Mouse (Mus musculus) forebrain, embryonic 11.5 days (tissue): ENCODE measurements around the gene Pla2g4e. TPM values are rescaled to one million over a fixed set of nuclear protein-coding genes. Genes with fewer than 3 reads are reported as not detected.

Experiments
- ATAC-seq: fragments of 200-750 bp; cut with Nextera tagmentation; replicated peaks from 2 replicates; pipeline ENCODE4 v1.8.0; 2017; ENCODE audit warnings: moderate TSS enrichment; ENCODE audit not compliant: low FRiP score
- DNase-seq: peaks from one replicate; pipeline ENCODE4 v3.0.0-alpha.2; 2017; ENCODE audit warnings: low spot score
- H3K27ac ChIP-seq: fragments of 300-500 bp; sonication (generic); 2 replicates; pipeline ENCODE4 v1.5.1; 2014; ENCODE audit warnings: low read depth, low read length
- H3K27me3 ChIP-seq: fragments of 300-500 bp; sonication (generic); 2 replicates; pipeline ENCODE4 v1.6.1; 2014; ENCODE audit warnings: mild to moderate bottlenecking, low read length, mixed read lengths; ENCODE audit not compliant: control insufficient read depth, insufficient read depth
- H3K36me3 ChIP-seq: fragments of 300-500 bp; sonication (generic); 2 replicates; pipeline ENCODE4 v1.6.1; 2014; ENCODE audit warnings: mild to moderate bottlenecking, low read length, moderate library complexity, mixed read lengths; ENCODE audit not compliant: control insufficient read depth, insufficient read depth
- H3K4me1 ChIP-seq: fragments of 300-500 bp; sonication (generic); replicated peaks from 2 replicates; pipeline ENCODE4 v1.6.1; 2014; ENCODE audit warnings: low read length, mixed read lengths; ENCODE audit not compliant: control insufficient read depth, insufficient read depth
- H3K4me2 ChIP-seq: fragments of 300-500 bp; sonication (generic); 2 replicates; pipeline ENCODE4 v1.6.1; 2014; ENCODE audit warnings: low read depth, mild to moderate bottlenecking, low read length, moderate library complexity, mixed read lengths; ENCODE audit not compliant: severe bottlenecking
- H3K4me3 ChIP-seq: fragments of 300-500 bp; sonication (generic); 2 replicates; pipeline ENCODE4 v1.5.1; 2014; ENCODE audit warnings: low read depth, low read length
- H3K9ac ChIP-seq: fragments of 300-500 bp; sonication (generic); 2 replicates; pipeline ENCODE4 v1.6.1; 2014; ENCODE audit warnings: low read length
- H3K9me3 ChIP-seq: fragments of 300-500 bp; sonication (generic); 2 replicates; pipeline ENCODE4 v1.6.1; 2016; ENCODE audit warnings: low read length, mixed read lengths; ENCODE audit not compliant: control insufficient read depth
- WGBS: fragments of 180-500 bp; shearing (Covaris S2); extraction: QIAGEN DNeasy Blood & Tissue Kit; methylation state at CpG from one replicate; pipeline ENCODE4 v1.1.7; 2014; 5-methylcytosine and 5-hydroxymethylcytosine counted together
- polyA plus RNA-seq: library from polyadenylated mRNA; unstranded; fragments of >200 nt; fragmentation: Nextera tagmentation; extraction: Ambion mirVana; gene quantifications from 2 replicates; pipeline ENCODE4 v1.2.1, GENCODE M21; 2014

Gene Pla2g4e
- polyA plus RNA-seq, 1 experiment from 2014 or later = 0.09 TPM

DNA sequence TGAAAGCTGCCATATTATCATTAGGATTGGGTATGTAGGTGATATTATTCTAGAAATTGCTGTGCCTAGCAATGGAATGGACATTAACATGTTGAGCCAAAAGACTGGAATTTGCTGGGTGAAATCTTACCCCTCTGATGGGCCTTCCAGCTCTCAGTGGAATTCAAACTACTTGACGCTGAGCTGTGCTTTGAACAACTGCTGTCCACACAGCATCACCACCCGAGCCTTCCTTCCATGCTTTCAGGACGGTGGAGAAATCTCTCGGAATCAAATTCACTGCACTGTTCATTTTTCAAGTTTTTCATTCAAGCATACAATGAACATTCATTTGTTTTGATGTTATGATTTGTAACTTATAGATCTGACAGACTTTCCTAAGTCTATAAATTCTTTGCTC lies 100.7 kb downstream of the Pla2g4e start:
- DNase-seq (no peak), ATAC-seq (no peak)
- Histone ChIP-seq H3K36me3 (no peaks in the 10 kb centered on the region), H3K27me3 (no peaks in the 10 kb centered on the region), H3K9ac (no peak overlapping the region), H3K4me1 (no peaks in the 10 kb centered on the region), H3K4me2 (no peak overlapping the region), H3K9me3 (no peaks in the 10 kb centered on the region), H3K4me3 (no peak overlapping the region), H3K27ac (no peak overlapping the region)
- WGBS = 90% methylated on average over 4 of the region's 4 CpGs

DNA sequence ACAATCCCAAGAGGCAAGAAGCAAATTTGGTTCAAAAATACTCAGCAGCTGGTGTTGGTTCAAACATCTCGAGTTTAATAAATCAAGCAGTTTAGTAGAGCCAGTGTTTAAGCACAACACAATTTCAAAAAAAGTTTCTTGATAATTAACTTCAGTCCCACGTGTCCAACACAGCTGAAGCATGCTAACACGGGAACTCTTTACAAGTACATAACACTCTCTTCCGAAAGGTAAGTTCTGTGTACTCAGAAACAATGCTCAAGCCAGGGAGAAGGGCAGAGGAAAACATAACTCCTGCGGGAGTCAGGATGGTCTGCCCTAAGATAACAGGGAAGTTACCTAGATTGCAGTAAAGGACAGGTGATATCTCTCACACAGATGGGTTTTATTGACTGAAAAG lies 102.8 kb downstream of the Pla2g4e start:
- Histone ChIP-seq H3K27ac (no peak overlapping the region), H3K27me3 (no peaks in the 10 kb centered on the region), H3K9me3 (no peaks in the 10 kb centered on the region), H3K4me3 (no peak overlapping the region), H3K4me2 (no peak overlapping the region), H3K4me1 (no peaks in the 10 kb centered on the region), H3K36me3 (no peaks in the 10 kb centered on the region), H3K9ac (no peak overlapping the region)
- DNase-seq (no peak), ATAC-seq (no peak)
- 86% methylated on average over 5 of the region's 5 CpGs for WGBS

DNA sequence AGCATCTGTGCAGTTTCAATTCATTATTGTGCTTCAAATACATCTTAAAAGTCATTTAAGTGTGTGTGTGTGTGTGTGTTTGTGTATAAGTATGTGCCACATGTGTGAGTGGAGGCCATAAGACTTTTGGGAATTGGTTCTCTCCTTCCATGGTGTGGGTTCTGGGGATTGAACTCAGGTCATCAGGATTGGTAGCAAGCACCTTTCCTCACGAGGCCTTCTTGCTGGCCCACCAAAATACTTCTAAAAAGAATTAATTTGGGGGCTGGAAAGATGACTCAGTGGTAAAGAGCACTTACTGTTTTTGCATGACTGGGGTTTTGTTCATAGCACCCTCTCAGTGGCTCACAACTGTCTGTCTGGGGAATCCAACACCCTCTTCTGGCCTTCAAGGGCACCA lies 103.5 kb downstream of the Pla2g4e start:
- ATAC-seq = no peak
- DNase-seq = no peak
- no peak overlapping the region for H3K4me2 ChIP-seq
- no peaks in the 10 kb centered on the region for H3K27me3 ChIP-seq
- no peak overlapping the region for H3K4me3 ChIP-seq
- H3K9ac ChIP-seq = no peak overlapping the region
- no peak overlapping the region for H3K27ac ChIP-seq
- H3K4me1 ChIP-seq = no peaks in the 10 kb centered on the region
- H3K36me3 ChIP-seq = no peaks in the 10 kb centered on the region
- H3K9me3 ChIP-seq = no peaks in the 10 kb centered on the region
- WGBS = 82% methylated on average over 1 of the region's 1 CpGs

- H3K4me3 ChIP-seq = no peak overlapping the region
- H3K36me3 ChIP-seq = no peaks in the 10 kb centered on the region
- DNase-seq (no peak), ATAC-seq (no peak)
- 89% methylated on average over 5 of the region's 5 CpGs for WGBS
- H3K9me3 ChIP-seq = no peaks in the 10 kb centered on the region
- no peak overlapping the region for H3K27ac ChIP-seq
- H3K9ac ChIP-seq = no peak overlapping the region
- H3K27me3 ChIP-seq = no peaks in the 10 kb centered on the region
- H3K4me1 ChIP-seq = no peaks in the 10 kb centered on the region
- no peak overlapping the region for H3K4me2 ChIP-seq
Observed at GRCm38 (mm10) chr2:120140326-120140725, 104.8 kb downstream of the Pla2g4e start.

GRCm38 (mm10) chr2:120139091-120139490 lies 106.0 kb downstream of the Pla2g4e start:
- WGBS = 88% methylated on average over 1 of the region's 1 CpGs
- ATAC-seq = no peak
- H3K4me2 ChIP-seq = no peak overlapping the region
- no peaks in the 10 kb centered on the region for H3K9me3 ChIP-seq
- no peak for DNase-seq
- H3K27ac ChIP-seq = no peak overlapping the region
- no peaks in the 10 kb centered on the region for H3K4me1 ChIP-seq
- no peaks in the 10 kb centered on the region for H3K27me3 ChIP-seq
- H3K9ac ChIP-seq = no peak overlapping the region
- no peaks in the 10 kb centered on the region for H3K36me3 ChIP-seq
- H3K4me3 ChIP-seq = no peak overlapping the region

DNA sequence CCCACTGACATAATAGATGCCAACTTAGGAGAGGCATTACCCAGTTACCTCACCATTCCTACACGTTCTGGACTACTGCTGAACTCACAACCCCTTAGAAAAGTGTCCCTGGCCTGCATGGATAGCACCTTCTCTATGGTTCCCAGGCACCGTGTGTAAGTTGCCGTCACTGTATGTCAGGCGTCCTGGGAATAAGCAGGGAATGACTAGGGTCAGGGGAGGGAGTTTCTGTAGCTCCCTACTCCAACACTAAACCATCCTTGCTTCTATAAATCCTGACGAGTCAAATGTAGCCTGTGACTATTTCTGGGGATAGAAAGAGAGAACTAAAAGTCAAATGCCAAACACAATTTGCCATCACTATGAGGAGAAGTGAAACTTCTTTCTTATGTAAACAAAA lies 107.9 kb downstream of the Pla2g4e start:
- no peak for DNase-seq
- no peaks in the 10 kb centered on the region for H3K27me3 ChIP-seq
- no peak overlapping the region for H3K4me2 ChIP-seq

DNA sequence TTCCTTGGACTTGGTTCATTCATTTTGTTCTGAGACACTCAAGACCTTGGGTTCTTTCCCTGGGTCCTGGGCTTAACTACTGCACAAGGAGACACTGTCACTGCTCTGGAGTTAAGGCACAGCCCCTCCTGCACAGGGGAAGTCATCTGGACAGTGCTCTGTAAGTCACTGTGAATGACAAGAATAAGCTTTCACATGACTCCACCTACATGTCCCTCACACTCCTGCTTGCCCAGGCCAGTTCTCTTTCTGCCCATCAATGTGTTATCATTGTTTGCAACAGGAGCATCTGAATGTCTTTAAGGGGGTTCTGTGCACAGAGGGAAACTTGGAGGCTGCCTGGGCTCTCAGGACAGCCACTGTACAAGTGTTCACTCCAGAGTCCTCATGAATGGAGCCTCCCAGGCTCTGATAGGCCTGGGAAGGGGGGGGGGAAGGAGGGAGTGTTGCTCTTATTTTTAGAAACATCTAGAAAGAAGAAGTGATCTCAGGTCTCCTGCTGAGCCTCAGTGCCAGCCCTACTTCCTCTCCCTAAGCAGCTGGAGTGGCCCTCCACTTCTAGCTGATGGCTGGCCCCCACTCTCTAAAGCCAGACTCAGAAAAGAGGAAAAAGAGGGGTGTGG lies 110.6 kb downstream of the Pla2g4e start:
- H3K9ac ChIP-seq = no peak overlapping the region
- no peaks in the 10 kb centered on the region for H3K27me3 ChIP-seq
- H3K36me3 ChIP-seq = no peaks in the 10 kb centered on the region
- ATAC-seq = no peak
- H3K4me1 ChIP-seq = no peaks in the 10 kb centered on the region
- H3K9me3 ChIP-seq = no peaks in the 10 kb centered on the region
- DNase-seq = no peak
- H3K27ac ChIP-seq = no peak overlapping the region
- H3K4me3 ChIP-seq = no peak overlapping the region
- H3K4me2 ChIP-seq = no peak overlapping the region

More for the DNA sequence above, 107.9 kb downstream of the Pla2g4e start:
- Histone ChIP-seq H3K4me1 (no peaks in the 10 kb centered on the region), H3K9me3 (no peaks in the 10 kb centered on the region), H3K4me3 (no peak overlapping the region), H3K9ac (no peak overlapping the region), H3K36me3 (no peaks in the 10 kb centered on the region), H3K27ac (no peak overlapping the region)
- ATAC-seq = no peak
- WGBS = 84% methylated on average over 5 of the region's 5 CpGs

- no peak overlapping the region for H3K4me3 ChIP-seq
- 81% methylated on average over 1 of the region's 1 CpGs for WGBS
- no peaks in the 10 kb centered on the region for H3K36me3 ChIP-seq
- H3K9ac ChIP-seq = no peak overlapping the region
- no peaks in the 10 kb centered on the region for H3K4me1 ChIP-seq
- DNase-seq = no peak
- ATAC-seq = no peak
- H3K27me3 ChIP-seq = no peaks in the 10 kb centered on the region
- no peak overlapping the region for H3K4me2 ChIP-seq
- H3K9me3 ChIP-seq = no peaks in the 10 kb centered on the region
- no peak overlapping the region for H3K27ac ChIP-seq
Observed at GRCm38 (mm10) chr2:120131881-120132280, 113.3 kb downstream of the Pla2g4e start.

- H3K4me3 ChIP-seq = no peak overlapping the region
- H3K9ac ChIP-seq = no peak overlapping the region
- no peaks in the 10 kb centered on the region for H3K36me3 ChIP-seq
- ATAC-seq = no peak
- no peaks in the 10 kb centered on the region for H3K4me1 ChIP-seq
- no peaks in the 10 kb centered on the region for H3K9me3 ChIP-seq
- 68% methylated on average over 8 of the region's 8 CpGs for WGBS
- no peak overlapping the region for H3K27ac ChIP-seq
- H3K27me3 ChIP-seq = no peaks in the 10 kb centered on the region
- no peak overlapping the region for H3K4me2 ChIP-seq
- no peak for DNase-seq
Observed at GRCm38 (mm10) chr2:120129252-120129908, 115.8 kb downstream of the Pla2g4e start.
